ENCODE assay signal across 19 mouse cellular contexts in the genomic region with DNA sequence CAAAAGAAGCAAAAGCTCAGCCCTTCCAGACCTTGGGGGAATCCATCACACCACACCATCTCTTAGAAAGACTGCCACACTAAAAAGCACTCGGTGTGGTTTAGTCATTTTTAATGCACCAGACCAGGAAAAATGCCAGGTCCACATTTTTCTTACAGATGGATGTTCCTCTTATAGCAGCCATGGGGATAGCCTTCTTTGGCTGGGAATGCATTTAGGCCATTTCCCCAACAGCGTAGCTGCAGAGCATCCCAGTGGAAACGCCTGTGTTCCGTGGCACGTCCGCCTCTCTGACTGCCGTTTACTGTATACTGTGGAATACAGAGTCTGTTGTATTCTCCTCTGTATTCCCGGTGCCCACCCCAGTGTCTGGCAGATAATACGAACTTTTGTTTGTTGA. TPM values are rescaled to one million over a fixed set of nuclear protein-coding genes. Genes with fewer than 3 reads are reported as not detected.
A peak's percentile ranks its signal among the peaks of the same experiment; 100 is the strongest.
DNase-seq lines count a peak whose midpoint lies in the region.
"Had no signal": no experiment of that assay in that cellular context is flagged by ENCODE, and none has a peak within 500 bp of the region (broad histone marks: within the 10 kb centered on the region; RNA-seq: fewer than 3 reads in every experiment).

No protein-coding gene starts in this region.

- peaks cover 19% of the 10 kb centered on the region; the same call in 1 of the 2 replicates for H3K4me1 ChIP-seq in midbrain, embryonic 10.5 days
- H3K4me1 ChIP-seq: neural tube, embryonic 12.5 days had no signal

- intact Hi-C loops in left cerebral cortex, postnatal 36 days (cut with DNase I), result no loop called here

- 92% methylated on average over 9 of the region's 9 CpGs for WGBS in midbrain, embryonic 10.5 days

- no peak overlapping the region for H3K27ac ChIP-seq in midbrain, embryonic 10.5 days (replicated peaks)
- H3K27ac ChIP-seq: liver, embryonic 14.5 days; neural tube, embryonic 12.5 days had no signal

- peak; percentile 15 to 32 for DNase-seq in cerebellum, postnatal 10 days
- DNase-seq in cerebellum, adult 9-11 months, result no peak
- peak; percentile 15 for DNase-seq in layer of hippocampus, adult 9-11 months
- DNase-seq in layer of hippocampus, postnatal 10 days (ENCODE audit: low spot score in 2 of 2), result no peak
- peak; percentile 53 for DNase-seq in 3T3-L1 (ENCODE audit: low read depth, low spot score)
- peak; percentile 17 to 41 for DNase-seq in left cerebral cortex, postnatal 36 days (ENCODE audit: low spot score in 2 of 2)
- no peak for DNase-seq in midbrain, embryonic 10.5 days (ENCODE audit: low spot score)
- DNase-seq in adrenal gland, adult 8-10 months, result no peak
- DNase-seq: adrenal gland, postnatal 25 days; B cell, adult 2 months; heart, adult 18-20 months; heart, postnatal 10 days; kidney, adult 8-10 months; kidney, postnatal 4 days; lung, postnatal 36 days; midbrain, embryonic 14.5 days; thymus, postnatal 14 days had no signal

- H3K27me3 ChIP-seq in midbrain, embryonic 10.5 days (ENCODE audit: low read depth, poor library complexity, severe bottlenecking), result no peaks in the 10 kb centered on the region
- H3K27me3 ChIP-seq: neural tube, embryonic 12.5 days had no signal

- no peaks in the 10 kb centered on the region for H3K9me3 ChIP-seq in midbrain, embryonic 10.5 days (replicated peaks)
- H3K9me3 ChIP-seq: neural tube, embryonic 12.5 days had no signal

- H3K4me3 ChIP-seq in midbrain, embryonic 10.5 days, result no peak overlapping the region
- H3K4me3 ChIP-seq: neural tube, embryonic 12.5 days had no signal

- no peaks in the 10 kb centered on the region for H3K36me3 ChIP-seq in midbrain, embryonic 10.5 days
- H3K36me3 ChIP-seq: neural tube, embryonic 12.5 days had no signal

RNA-seq across cellular contexts. Expression of a gene that starts 15.3 kb away (rescaled TPM):
- 10 to 100 TPM; 45.4 to 45.9 TPM for total RNA-seq in layer of hippocampus, postnatal 10 days (2021)
- 10 to 100 TPM; 38.5 to 43.6 TPM for total RNA-seq in left cerebral cortex, postnatal 36 days (2021)
- 71.6 and 73.8 TPM in 2 replicates for polyA plus RNA-seq in midbrain, embryonic 10.5 days (2016; fragmentation: Nextera tagmentation; extraction: Ambion mirVana)
- 10 to 100 TPM; 34.8 to 44.1 (median 37.0) TPM for total RNA-seq in adrenal gland, adult 8-10 months (2022)

RNA-seq across cellular contexts. Expression of a gene that starts 15.5 kb away (rescaled TPM):
- total RNA-seq in layer of hippocampus, postnatal 10 days (2021), result 100 to 1,000 TPM; 209 to 222 TPM
- total RNA-seq in left cerebral cortex, postnatal 36 days (2021), result 100 to 1,000 TPM; 122 to 123 TPM
- 1,399 and 1,420 TPM in 2 replicates for polyA plus RNA-seq in midbrain, embryonic 10.5 days (2016; fragmentation: Nextera tagmentation; extraction: Ambion mirVana)
- total RNA-seq in adrenal gland, adult 8-10 months (2022), result 100 to 1,000 TPM; 138 to 162 (median 149) TPM

Comparison
In these comparisons a context has a peak if more than half of its experiments do, and no peak if none do; other contexts are left out.
1. DNase-seq: peak in cerebellum, postnatal 10 days (2 of 2), layer of hippocampus, adult 9-11 months (single experiment), 3T3-L1 (single experiment) and left cerebral cortex, postnatal 36 days (2 of 2); none in cerebellum, adult 9-11 months (single experiment), layer of hippocampus, postnatal 10 days (0 of 2), midbrain, embryonic 10.5 days (single experiment) and adrenal gland, adult 8-10 months (single experiment).